24 mouse cellular contexts compared by ENCODE assay signal in genomic region chr6:90775606-90776005, GRCm38 (mm10).
"Had no signal": no experiment of that assay in that cellular context is flagged by ENCODE, and none has a peak within 500 bp of the region (broad histone marks: within the 10 kb centered on the region; RNA-seq: fewer than 3 reads in every experiment).

No protein-coding gene starts in this region.

- H3K4me3 ChIP-seq: heart, embryonic 10.5 days; heart, embryonic 12.5 days; hindbrain, embryonic 13.5 days; hindbrain, embryonic 15.5 days; limb, embryonic 13.5 days; limb, embryonic 15.5 days; liver, embryonic 12.5 days had no signal

- H3K4me2 ChIP-seq: heart, embryonic 12.5 days; hindbrain, embryonic 13.5 days; hindbrain, embryonic 15.5 days; limb, embryonic 13.5 days; limb, embryonic 15.5 days; liver, embryonic 12.5 days had no signal

- ATAC-seq: hindbrain, postnatal 0 days; intestine, embryonic 16.5 days; liver, embryonic 12.5 days had no signal

- H3K9me3 ChIP-seq: heart, embryonic 10.5 days; heart, embryonic 12.5 days; hindbrain, embryonic 13.5 days; hindbrain, embryonic 15.5 days; limb, embryonic 13.5 days; limb, embryonic 15.5 days; liver, embryonic 12.5 days had no signal

- H3K27ac ChIP-seq: heart, embryonic 10.5 days; hindbrain, embryonic 13.5 days; hindbrain, embryonic 15.5 days; hindbrain, postnatal 0 days; limb, embryonic 13.5 days; limb, embryonic 15.5 days; liver, embryonic 12.5 days; liver, embryonic 14.5 days had no signal

- H3K36me3 ChIP-seq: heart, embryonic 10.5 days; heart, embryonic 12.5 days; hindbrain, embryonic 15.5 days; limb, embryonic 13.5 days; limb, embryonic 15.5 days; liver, embryonic 12.5 days had no signal

- H3K9ac ChIP-seq: heart, embryonic 12.5 days; hindbrain, embryonic 13.5 days; hindbrain, embryonic 15.5 days; limb, embryonic 13.5 days; limb, embryonic 15.5 days; liver, embryonic 12.5 days; liver, embryonic 14.5 days had no signal

- H3K27me3 ChIP-seq: heart, embryonic 12.5 days; hindbrain, embryonic 13.5 days; hindbrain, embryonic 15.5 days; limb, embryonic 13.5 days; limb, embryonic 15.5 days; liver, embryonic 12.5 days had no signal

- DNase-seq: gastrocnemius, postnatal 14 days; gastrocnemius, postnatal 36 days; heart, adult 18-20 months; heart, postnatal 10 days; heart, postnatal 4 days; kidney, adult 11 months; kidney, adult 2 months; kidney, adult 9 months; kidney, postnatal 10 days; kidney, postnatal 25 days; kidney, postnatal 4 days; layer of hippocampus, adult 9-11 months; layer of hippocampus, postnatal 36 days; left cerebral cortex, postnatal 4 days had no signal
